Mouse (Mus musculus) left cerebral cortex, adult 2 months (tissue): ENCODE results near the gene Uri1. TPM values are rescaled to one million over a fixed set of nuclear protein-coding genes. Genes with fewer than 3 reads are reported as not detected.

Experiments
- DNase-seq, 2 experiments: peaks; one replicate each; pipeline ENCODE4 v3.0.0; 2021 to 2022; ENCODE audit warnings: low spot score in 2 of 2, mixed read lengths in 1 of 2; ENCODE audit errors: extremely low spot score in 1 of 2
- H3K27ac ChIP-seq: fragments of 200-600 bp; 2 replicates; pipeline ENCODE4 v1.8.1; 2022
- H3K4me3 ChIP-seq: fragments of 200-600 bp; 2 replicates; pipeline ENCODE4 v1.8.1; 2022
- CTCF ChIP-seq: fragments of 200-600 bp; IDR thresholded peaks from 2 replicates; pipeline ENCODE4 v1.8.1; 2022; ENCODE audit warnings: antibody characterized with exemption, mild to moderate bottlenecking, moderate library complexity
- intact Hi-C: fragments of 180-260 bp; cut with DNase I; formaldehyde crosslinking; loops from one replicate; pipeline ENCODE4 v1.15.1; 2025
- total RNA-seq, 2 experiments: library from RNA; stranded (reverse); gene quantifications; 2 replicates each; pipeline ENCODE4 v1.2.3; 2021

The Uri1 gene
- total RNA-seq, 2 experiments from 2014 or later: 39.2 to 51.4 TPM

DNA sequence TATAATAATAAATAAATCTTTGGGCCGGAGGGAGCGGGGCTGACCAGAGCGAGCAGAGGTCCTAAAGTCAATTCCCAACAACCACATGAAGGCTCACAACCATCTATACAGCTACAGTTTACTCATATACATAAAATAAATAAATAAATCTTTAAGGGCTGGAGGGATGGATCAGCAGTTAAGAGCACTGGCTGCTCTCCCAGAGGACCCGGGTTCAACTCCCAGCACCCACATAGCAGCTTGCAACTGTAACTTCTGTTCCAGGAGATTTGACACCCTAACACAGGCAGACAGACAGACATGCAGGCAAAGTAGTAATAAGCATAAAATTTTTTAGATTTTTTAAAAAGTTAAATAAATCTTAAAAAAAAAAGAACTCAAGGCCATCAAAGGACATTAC is 10.5 kb downstream of the Uri1 start:
- no peak for TF ChIP-seq CTCF
- H3K4me3 ChIP-seq: no peak overlapping the region
- no peak overlapping the region for H3K27ac ChIP-seq
- DNase-seq: no peak
- intact Hi-C loops: no loop called here

DNA sequence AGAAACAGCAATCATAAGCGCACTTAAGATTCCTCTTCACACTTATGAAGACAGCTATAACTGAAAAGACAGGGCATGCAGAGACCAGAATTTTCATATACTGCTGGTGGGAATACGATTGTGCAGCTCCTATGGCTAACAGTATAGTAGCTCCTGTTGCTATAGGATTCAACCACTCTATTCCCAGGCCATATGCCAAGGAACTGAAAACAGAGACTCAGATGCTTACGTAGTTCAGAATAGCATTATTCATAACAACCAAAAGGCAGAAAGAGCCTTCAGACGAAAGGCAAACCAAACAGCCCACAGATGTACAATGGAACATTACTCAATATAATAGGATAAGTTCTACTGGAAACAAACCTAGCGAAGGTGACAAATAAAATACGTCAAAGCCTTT is 15.0 kb downstream of the Uri1 start:
- no peak for TF ChIP-seq CTCF
- intact Hi-C loops: no loop called here
- no peak for DNase-seq
- Histone ChIP-seq H3K4me3 (no peak overlapping the region), H3K27ac (no peak overlapping the region)

DNA sequence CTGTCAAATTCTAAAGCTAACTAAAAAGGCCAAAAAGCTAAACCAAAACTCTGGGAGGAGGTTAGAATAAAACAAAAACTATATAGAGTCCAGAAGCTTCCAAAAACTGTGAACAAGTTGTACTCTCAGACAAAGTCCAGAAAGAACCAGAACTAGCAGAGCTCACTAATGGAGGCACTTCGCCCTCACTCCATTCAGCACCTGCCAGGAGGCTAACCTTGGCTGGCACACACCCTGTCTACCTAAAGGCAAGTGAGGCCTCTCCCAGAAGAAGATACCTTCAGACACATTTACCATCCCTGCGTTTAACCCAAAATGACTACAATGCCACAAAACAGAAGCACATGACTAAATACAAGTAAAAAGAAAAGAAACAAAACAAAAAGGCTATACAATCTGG is 20.9 kb downstream of the Uri1 start:
- Histone ChIP-seq H3K27ac (no peak overlapping the region), H3K4me3 (no peak overlapping the region)
- intact Hi-C loops: no loop called here
- TF ChIP-seq CTCF: no peak
- DNase-seq: no peak

DNA sequence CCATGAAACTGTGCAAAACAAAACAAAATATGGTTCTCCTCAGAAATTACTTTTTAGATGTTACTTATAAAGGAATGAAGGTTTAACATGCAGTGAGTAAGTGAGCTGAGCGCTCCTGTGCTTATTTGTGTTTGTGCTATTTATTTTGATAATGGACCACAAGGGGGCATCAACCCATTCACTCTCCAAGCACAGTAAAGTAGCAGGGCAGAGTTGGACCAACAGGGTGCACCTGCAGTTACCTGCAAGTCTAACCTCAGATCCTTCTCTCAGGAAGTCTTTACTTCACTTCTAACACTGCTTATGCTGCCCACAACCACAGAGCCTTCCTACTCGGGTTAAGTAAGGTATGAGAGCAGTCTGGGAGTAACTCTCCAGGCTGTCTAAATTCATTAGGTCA is 23.7 kb downstream of the Uri1 start:
- intact Hi-C loops: no loop called here
- Histone ChIP-seq H3K4me3 (no peak overlapping the region), H3K27ac (no peak overlapping the region)
- peak; percentile 42 for TF ChIP-seq CTCF
- DNase-seq: no peak

DNA sequence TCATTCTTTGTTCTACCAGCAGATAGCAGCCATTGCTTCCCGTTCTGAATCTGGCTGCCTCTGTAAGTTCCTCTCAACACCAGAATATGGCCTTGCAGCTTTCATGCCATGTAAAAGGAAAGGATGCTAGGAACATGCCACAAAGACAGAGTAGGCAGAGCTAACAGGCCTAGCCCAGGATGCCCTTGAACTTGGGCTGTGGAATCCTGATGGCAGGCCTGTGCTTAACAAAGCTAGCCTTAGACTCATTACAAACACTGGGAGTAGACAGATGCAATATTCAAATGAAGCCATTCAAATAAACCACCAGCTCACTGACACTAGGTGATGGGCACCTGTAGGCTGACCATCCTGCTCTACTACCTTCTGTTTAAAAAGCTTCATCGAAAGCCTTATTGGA is 30.5 kb downstream of the Uri1 start:
- TF ChIP-seq CTCF: no peak
- H3K27ac ChIP-seq: no peak overlapping the region
- no peak overlapping the region for H3K4me3 ChIP-seq
- intact Hi-C loops: no loop called here
- DNase-seq: no peak

DNA sequence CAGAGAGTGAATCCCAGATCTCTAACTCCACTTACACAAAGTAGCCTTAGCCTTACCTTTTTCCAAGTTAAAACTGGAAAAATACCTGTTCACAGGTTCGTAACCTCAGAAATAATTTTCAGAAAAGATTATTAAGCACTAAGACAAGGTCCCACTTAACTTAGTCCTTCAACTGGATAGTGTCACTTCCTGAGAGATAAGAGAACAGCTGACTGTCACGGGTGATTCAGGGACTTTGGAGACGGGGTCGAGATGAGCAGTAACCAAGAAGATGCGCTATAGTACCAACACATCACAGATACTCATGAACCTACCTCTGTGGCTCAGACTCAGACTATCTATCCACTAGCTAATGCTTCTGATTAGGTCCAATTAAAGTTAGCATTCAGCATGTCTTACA is 38.5 kb downstream of the Uri1 start:
- TF ChIP-seq CTCF: no peak
- DNase-seq: no peak
- intact Hi-C loops: no loop called here

DNA sequence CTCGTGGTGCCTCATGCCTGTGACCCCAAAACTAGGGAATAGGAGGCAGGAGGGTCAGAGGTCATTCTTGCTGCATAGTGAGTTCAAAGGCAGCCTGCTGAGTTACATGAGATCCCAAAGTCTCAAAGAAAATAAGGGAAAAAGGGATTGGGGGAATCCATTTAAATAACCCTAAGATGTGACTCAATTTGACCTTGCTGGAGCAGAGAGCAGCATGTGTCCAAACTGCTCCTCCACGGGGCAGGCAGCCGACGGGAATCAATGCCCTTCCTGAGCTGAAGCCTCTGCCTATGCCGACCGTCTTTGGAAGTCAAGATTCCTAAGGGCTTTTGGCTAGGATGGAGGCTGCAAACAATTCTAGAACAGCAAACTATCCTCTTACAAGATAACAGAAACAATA is 39.9 kb downstream of the Uri1 start:
- Histone ChIP-seq H3K27ac (no peak overlapping the region), H3K4me3 (no peak overlapping the region)
- intact Hi-C loops: no loop called here
- DNase-seq: no peak
- TF ChIP-seq CTCF: no peak

More for the DNA sequence above, 38.5 kb downstream of the Uri1 start:
- Histone ChIP-seq H3K4me3 (no peak overlapping the region), H3K27ac (no peak overlapping the region)

DNA sequence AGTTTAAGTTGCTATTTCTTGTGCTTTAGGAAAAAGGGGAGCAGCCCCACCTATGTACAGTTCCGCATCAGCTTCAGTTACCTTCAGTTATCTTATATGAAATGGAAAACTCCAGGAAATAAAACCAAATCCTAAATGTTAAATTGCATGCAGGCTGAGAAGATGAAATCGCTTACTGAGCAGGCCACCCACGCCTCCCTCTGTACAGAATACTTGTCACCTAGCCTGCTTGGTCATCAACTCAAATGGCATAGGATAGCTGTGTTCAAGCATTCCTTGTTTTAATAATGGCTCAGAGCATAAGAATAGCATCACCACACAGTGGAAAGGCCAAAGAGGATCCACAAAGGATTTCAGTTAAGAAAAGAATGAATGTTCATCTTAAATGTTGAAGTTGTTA is 43.6 kb downstream of the Uri1 start:
- intact Hi-C loops: no loop called here

DNA sequence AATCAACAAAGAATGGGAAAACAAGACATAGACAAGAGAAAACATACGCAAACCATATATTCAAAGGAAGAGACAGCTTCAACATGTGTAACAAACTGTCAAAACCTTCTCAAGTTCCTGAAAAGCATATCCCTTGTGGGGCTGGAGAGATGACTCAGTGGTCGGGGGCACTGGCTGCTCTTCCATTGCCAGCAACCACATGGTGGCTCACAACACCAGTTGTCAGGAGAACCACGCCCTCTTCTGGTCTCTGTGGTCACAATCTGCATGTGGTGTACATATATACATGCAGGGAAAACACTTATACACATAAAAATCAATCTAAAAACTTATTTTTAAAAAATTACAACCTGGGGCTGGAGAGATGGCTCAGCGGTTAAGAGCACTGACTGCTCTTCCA is 44.9 kb downstream of the Uri1 start:
- TF ChIP-seq CTCF: no peak
- intact Hi-C loops: no loop called here
- Histone ChIP-seq H3K4me3 (no peak overlapping the region), H3K27ac (no peak overlapping the region)
- DNase-seq: no peak

More for the DNA sequence above, 43.6 kb downstream of the Uri1 start:
- H3K4me3 ChIP-seq: no peak overlapping the region
- no peak for TF ChIP-seq CTCF
- no peak for DNase-seq
- H3K27ac ChIP-seq: 0 out of 2 replicates have a peak overlapping the region, but pooled peaks have one; percentile 11

DNA sequence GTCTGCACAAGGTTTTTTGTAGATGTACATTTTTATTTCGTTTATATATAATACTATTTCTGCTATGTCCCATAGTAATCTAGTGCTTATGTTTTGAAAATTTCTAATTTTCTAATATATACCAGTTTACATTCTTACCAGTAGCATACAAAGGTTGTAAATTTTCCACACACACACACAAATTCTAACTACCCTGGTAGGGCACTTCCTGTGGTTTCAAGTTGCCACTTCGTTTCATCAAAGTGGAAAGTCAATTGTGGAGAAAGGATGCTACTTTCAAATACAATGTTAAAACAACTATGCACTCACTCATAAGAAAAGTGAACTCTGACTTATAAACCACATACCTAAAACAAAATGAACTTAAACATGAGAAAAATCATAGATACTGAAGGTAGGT is 45.7 kb downstream of the Uri1 start:
- H3K4me3 ChIP-seq: no peak overlapping the region
- no peak for TF ChIP-seq CTCF
- DNase-seq: no peak
- intact Hi-C loops: no loop called here
- no peak overlapping the region for H3K27ac ChIP-seq

DNA sequence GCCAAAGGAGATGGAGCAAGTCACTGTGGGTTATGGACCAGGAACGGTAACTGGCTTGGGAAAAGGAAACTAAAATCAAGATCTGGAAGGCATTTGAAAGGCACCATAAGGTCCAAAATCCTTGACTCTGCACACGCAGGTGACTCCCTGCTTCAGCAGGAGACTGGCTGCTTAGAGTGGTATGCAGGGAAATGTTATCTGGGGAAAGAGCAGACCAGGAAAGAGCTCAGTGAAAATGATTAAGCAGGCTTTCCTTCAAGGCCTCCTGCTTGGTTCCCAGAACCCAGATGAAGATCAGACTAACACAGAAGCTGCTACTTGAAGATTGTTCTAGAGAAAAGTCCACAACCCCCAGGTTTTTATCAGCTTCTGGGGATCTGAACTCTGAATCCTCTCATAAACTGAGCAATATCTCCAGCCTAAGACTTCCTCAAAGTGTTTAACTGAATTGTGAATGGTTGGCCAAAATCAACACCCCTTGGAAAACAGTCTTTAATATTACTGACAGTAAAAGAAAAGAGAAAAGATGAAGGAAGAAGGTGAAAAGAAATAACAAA is 50.3 kb downstream of the Uri1 start:
- TF ChIP-seq CTCF: no peak
- Histone ChIP-seq H3K27ac (no peak overlapping the region), H3K4me3 (no peak overlapping the region)
- intact Hi-C loops: no loop called here
- no peak for DNase-seq

DNA sequence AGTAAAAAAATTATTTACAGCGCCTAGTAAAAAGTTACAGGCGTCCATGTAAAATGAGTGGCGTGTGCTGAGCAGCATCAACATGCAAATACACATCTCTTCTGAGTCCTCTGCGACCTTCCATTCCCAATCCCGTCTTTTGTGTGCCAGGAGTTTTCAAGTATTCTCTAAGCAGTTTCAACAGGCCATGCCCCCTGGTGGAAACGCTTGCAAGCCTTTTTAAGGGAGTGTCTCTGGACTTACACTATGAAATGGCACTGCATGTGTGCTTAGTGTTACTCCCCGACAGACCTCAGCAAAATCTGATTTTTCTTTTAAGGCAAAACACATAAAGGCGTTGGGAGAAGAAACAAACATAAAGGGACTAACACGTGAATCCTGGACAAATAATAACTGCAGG is 50.8 kb downstream of the Uri1 start:
- H3K27ac ChIP-seq: no peak overlapping the region
- DNase-seq: no peak
- intact Hi-C loops: no loop called here
- TF ChIP-seq CTCF: peak; percentile 12
- no peak overlapping the region for H3K4me3 ChIP-seq

DNA sequence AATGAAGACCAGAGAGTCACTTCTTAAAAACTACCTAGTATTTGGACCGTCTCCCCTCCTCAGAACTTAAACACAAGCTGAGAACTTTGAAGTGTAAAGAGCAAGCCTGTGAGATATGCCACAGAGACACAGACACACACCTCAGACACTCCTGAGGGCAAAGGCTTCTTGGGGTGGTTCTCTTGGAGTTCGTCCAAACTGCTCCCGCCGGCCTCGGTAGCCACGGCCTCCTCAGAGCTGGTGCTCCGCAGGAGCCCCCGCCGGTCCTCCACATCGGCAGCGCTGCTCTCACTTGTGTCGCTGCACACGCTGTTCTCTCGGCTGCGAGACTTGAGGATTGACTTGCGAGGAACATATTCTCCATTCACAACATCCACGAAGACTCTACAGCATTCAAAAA is 61.0 kb downstream of the Uri1 start:
- no peak for TF ChIP-seq CTCF
- Histone ChIP-seq H3K27ac (no peak overlapping the region), H3K4me3 (no peak overlapping the region)
- intact Hi-C loops: no loop called here
- DNase-seq: no peak
